Mouse (Mus musculus) ES-Bruce4 (cell line): ENCODE data around the gene Psmd3.
A peak's percentile ranks its signal among the peaks of the same experiment; 100 is the strongest.
"Not testable (repeated sequence)": the region's sequence is repeated elsewhere in the genome, so short reads cannot be mapped to it uniquely, and the experiment has no call there.

Source experiments
- CTCF ChIP-seq: IDR thresholded peaks from one replicate; pipeline ENCODE4 v1.8.1; 2011; ENCODE audit warnings: low read depth, low read length
- EP300 ChIP-seq: IDR thresholded peaks from 2 replicates; pipeline ENCODE4 v1.6.1; 2011; ENCODE audit warnings: low read depth, low read length; ENCODE audit not compliant: insufficient read depth
- POLR2A ChIP-seq: IDR thresholded peaks from one replicate; pipeline ENCODE4 v1.8.1; 2011; ENCODE audit warnings: low read length; ENCODE audit not compliant: insufficient read depth

DNA sequence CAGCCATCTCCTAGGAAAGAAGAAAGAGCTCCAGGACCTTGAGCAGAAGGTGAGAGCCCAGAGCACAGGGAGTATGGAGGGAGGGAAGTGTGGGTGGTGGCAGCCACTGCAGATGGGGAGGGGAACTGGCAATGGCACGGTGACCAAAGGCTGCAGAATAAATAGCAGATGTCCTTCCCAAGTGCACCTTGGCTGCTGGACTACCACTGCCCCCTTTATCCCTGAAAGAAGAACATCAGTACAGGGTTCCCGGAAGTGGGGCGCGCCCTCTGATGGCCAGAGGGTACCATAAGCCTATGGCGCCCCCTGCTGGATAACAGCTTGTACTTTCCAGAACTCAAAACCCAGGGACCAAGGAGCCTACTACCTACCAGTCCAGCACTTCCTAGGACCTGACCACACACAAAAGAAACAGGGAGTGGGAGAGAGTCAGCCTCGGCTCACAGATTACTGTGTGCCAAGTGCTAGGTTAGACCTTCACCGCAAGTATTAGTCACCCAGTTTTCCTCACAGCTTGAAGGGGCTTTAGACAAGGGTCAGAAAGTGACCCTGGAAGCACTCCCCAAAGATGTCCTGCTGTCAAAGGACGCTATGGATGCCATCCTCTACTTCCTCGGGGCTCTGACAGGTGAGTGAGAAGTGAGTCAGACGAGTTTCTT, 46.9 kb upstream of the Psmd3 start:
- not testable (repeated sequence) for TF ChIP-seq POLR2A, EP300
- TF ChIP-seq CTCF = peak; percentile 41
